Mouse (Mus musculus) liver, embryonic 14.5 days (tissue): ENCODE results near the gene Ttc4. TPM values are rescaled to one million over a fixed set of nuclear protein-coding genes. Genes with fewer than 3 reads are reported as not detected.

Experiments used
- ATAC-seq: fragments of 200-750 bp; cut with Nextera tagmentation; 2 replicates; pipeline ENCODE4 v1.8.0; 2017; ENCODE audit warnings: moderate number of reproducible peaks, mild to moderate bottlenecking, moderate library complexity; ENCODE audit not compliant: insufficient read depth
- DNase-seq, 3 experiments: peaks; one replicate each; pipeline ENCODE4 v3.0.0-alpha.2; 2012 to 2013; ENCODE audit warnings: low read depth in 3 of 3, low spot score in 3 of 3
- H3K27ac ChIP-seq: fragments of 300-500 bp; sonication (generic); 2 replicates; pipeline ENCODE4 v1.5.1; 2014; ENCODE audit warnings: moderate library complexity, mild to moderate bottlenecking, control low read depth, inconsistent platforms
- H3K27me3 ChIP-seq: fragments of 300-500 bp; sonication (generic); 2 replicates; pipeline ENCODE4 v1.6.1; 2014; ENCODE audit warnings: mild to moderate bottlenecking, low read length, moderate library complexity; ENCODE audit not compliant: control insufficient read depth, insufficient read depth
- H3K36me3 ChIP-seq: fragments of 300-500 bp; sonication (generic); replicated peaks from 2 replicates; pipeline ENCODE4 v1.6.1; 2014; ENCODE audit warnings: low read depth; ENCODE audit not compliant: control insufficient read depth, insufficient read depth
- H3K4me1 ChIP-seq, 2 experiments: fragments of 200-500 bp in 1 of 2; fragments of 300-500 bp in 1 of 2; sonication (generic) in 1 of 2; replicated peaks; 2 replicates each; pipeline ENCODE4 v1.6.1; 2012 to 2014; ENCODE audit warnings: antibody characterized with exemption in 1 of 2, inconsistent platforms in 1 of 2, low read length in 1 of 2; ENCODE audit not compliant: control insufficient read depth in 2 of 2, insufficient read depth in 2 of 2
- H3K4me2 ChIP-seq: fragments of 300-500 bp; sonication (generic); 2 replicates; pipeline ENCODE4 v1.6.1; 2014; ENCODE audit warnings: low read depth, mild to moderate bottlenecking, control low read depth, moderate library complexity
- H3K4me3 ChIP-seq, 2 experiments: fragments of 200-500 bp in 1 of 2; fragments of 300-500 bp in 1 of 2; sonication (generic) in 1 of 2; 2 replicates each; pipeline ENCODE4 v1.5.1; 2012 to 2014; ENCODE audit warnings: low read depth in 2 of 2, low read length in 2 of 2, mild to moderate bottlenecking in 2 of 2, control low read depth in 1 of 2, inconsistent platforms in 1 of 2, moderate library complexity in 1 of 2; ENCODE audit not compliant: insufficient read depth in 1 of 2
- H3K9ac ChIP-seq: fragments of 300-500 bp; sonication (generic); replicated peaks from 2 replicates; pipeline ENCODE4 v1.6.1; 2014; ENCODE audit warnings: mild to moderate bottlenecking, control low read depth, moderate library complexity
- H3K9me3 ChIP-seq: fragments of 300-500 bp; sonication (generic); 2 replicates; pipeline ENCODE4 v1.6.1; 2016; ENCODE audit warnings: low read length, mixed read lengths; ENCODE audit not compliant: control insufficient read depth
- CTCF ChIP-seq: IDR thresholded peaks from 2 replicates; pipeline ENCODE4 v1.5.1; 2016; ENCODE audit warnings: antibody characterized with exemption, low read depth, control low read depth
- EP300 ChIP-seq: IDR thresholded peaks from 2 replicates; pipeline ENCODE4 v1.6.1; 2016; ENCODE audit warnings: antibody characterized with exemption, low read depth
- WGBS: fragments of 180-500 bp; shearing (Covaris S2); extraction: QIAGEN DNeasy Blood & Tissue Kit; methylation state at CpG from one replicate; pipeline ENCODE4 v1.1.7; 2014; ENCODE audit not compliant: insufficient replicate concordance; 5-methylcytosine and 5-hydroxymethylcytosine counted together
- polyA plus RNA-seq, 2 experiments: library from polyadenylated mRNA; depleted of rRNA in 1 of 2; stranded (reverse) in 1 of 2; unstranded in 1 of 2; fragments of >200 nt; fragmentation: Nextera tagmentation in 1 of 2; extraction: Ambion mirVana in 1 of 2; gene quantifications; 2 replicates each; pipeline versions ENCODE4 v1.2.1 to v1.2.3; 2012 to 2014

Ttc4 gene
- polyA plus RNA-seq, 2 experiments = 31.1 to 34.3 TPM

GRCm38 (mm10) chr4:106666546-106666945 is 12.2 kb downstream of the Ttc4 start:
- no peaks in the 10 kb centered on the region for H3K4me1 ChIP-seq
- H3K9me3 ChIP-seq = no peaks in the 10 kb centered on the region
- no peak overlapping the region for H3K4me3 ChIP-seq
- no peak overlapping the region for H3K4me2 ChIP-seq
- ATAC-seq (no peak), DNase-seq (no peak)
- 79% methylated on average over 2 of the region's 2 CpGs for WGBS
- TF ChIP-seq EP300 (no peak), CTCF (no peak)
- H3K36me3 ChIP-seq = peaks cover 91% of the 10 kb centered on the region
- H3K27ac ChIP-seq = no peak overlapping the region
- H3K27me3 ChIP-seq = no peaks in the 10 kb centered on the region
- no peak overlapping the region for H3K9ac ChIP-seq

GRCm38 (mm10) chr4:106665673-106666072 is 13.1 kb downstream of the Ttc4 start:
- Histone ChIP-seq H3K9ac (no peak overlapping the region), H3K4me3 (no peak overlapping the region), H3K36me3 (peaks cover 86% of the 10 kb centered on the region), H3K4me1 (no peaks in the 10 kb centered on the region), H3K27ac (no peak overlapping the region), H3K9me3 (no peaks in the 10 kb centered on the region), H3K27me3 (no peaks in the 10 kb centered on the region), H3K4me2 (no peak overlapping the region)
- TF ChIP-seq EP300 = no peak
- TF ChIP-seq CTCF = no peak
- 82% methylated on average over 10 of the region's 10 CpGs for WGBS
- DNase-seq (no peak), ATAC-seq (no peak)

GRCm38 (mm10) chr4:106665269-106665668 is 13.5 kb downstream of the Ttc4 start:
- Histone ChIP-seq H3K4me2 (no peak overlapping the region), H3K27ac (no peak overlapping the region), H3K27me3 (no peaks in the 10 kb centered on the region), H3K9me3 (no peaks in the 10 kb centered on the region), H3K4me3 (no peak overlapping the region), H3K4me1 (no peaks in the 10 kb centered on the region), H3K9ac (no peak overlapping the region), H3K36me3 (peaks cover 81% of the 10 kb centered on the region)
- TF ChIP-seq CTCF (no peak), EP300 (no peak)
- no peak for ATAC-seq
- DNase-seq = no peak
- 86% methylated on average over 2 of the region's 2 CpGs for WGBS

GRCm38 (mm10) chr4:106664697-106665096 is 14.0 kb downstream of the Ttc4 start:
- no peak for TF ChIP-seq EP300
- TF ChIP-seq CTCF = no peak
- Histone ChIP-seq H3K4me1 (no peaks in the 10 kb centered on the region), H3K9me3 (no peaks in the 10 kb centered on the region), H3K27me3 (no peaks in the 10 kb centered on the region), H3K4me2 (no peak overlapping the region), H3K27ac (no peak overlapping the region), H3K36me3 (peaks cover 76% of the 10 kb centered on the region), H3K9ac (no peak overlapping the region), H3K4me3 (no peak overlapping the region)
- ATAC-seq (no peak), DNase-seq (no peak)
- 77% methylated on average over 6 of the region's 6 CpGs for WGBS

GRCm38 (mm10) chr4:106663956-106664470 is 14.7 kb downstream of the Ttc4 start:
- Histone ChIP-seq H3K4me1 (no peaks in the 10 kb centered on the region), H3K4me3 (no peak overlapping the region), H3K4me2 (no peak overlapping the region), H3K27ac (no peak overlapping the region), H3K9ac (no peak overlapping the region), H3K9me3 (no peaks in the 10 kb centered on the region), H3K36me3 (peaks cover 70% of the 10 kb centered on the region), H3K27me3 (no peaks in the 10 kb centered on the region)
- no peak for DNase-seq
- 87% methylated on average over 5 of the region's 5 CpGs for WGBS
- TF ChIP-seq CTCF = no peak
- TF ChIP-seq EP300 = no peak
- no peak for ATAC-seq
